Mouse (Mus musculus) CD4-positive, CD25-positive, alpha-beta regulatory T cell, adult 2 months (primary cell): ENCODE measurements around the gene Lrrc75a.

Experiments
- DNase-seq: peaks from one replicate; pipeline ENCODE4 v3.0.0-alpha.2; 2012; ENCODE audit warnings: low read depth, low spot score

The Lrrc75a gene

GRCm38 (mm10) chr11:62598571-62598970, 49.8 kb downstream of the Lrrc75a start:
- DNase-seq = peak; percentile 51

DNA sequence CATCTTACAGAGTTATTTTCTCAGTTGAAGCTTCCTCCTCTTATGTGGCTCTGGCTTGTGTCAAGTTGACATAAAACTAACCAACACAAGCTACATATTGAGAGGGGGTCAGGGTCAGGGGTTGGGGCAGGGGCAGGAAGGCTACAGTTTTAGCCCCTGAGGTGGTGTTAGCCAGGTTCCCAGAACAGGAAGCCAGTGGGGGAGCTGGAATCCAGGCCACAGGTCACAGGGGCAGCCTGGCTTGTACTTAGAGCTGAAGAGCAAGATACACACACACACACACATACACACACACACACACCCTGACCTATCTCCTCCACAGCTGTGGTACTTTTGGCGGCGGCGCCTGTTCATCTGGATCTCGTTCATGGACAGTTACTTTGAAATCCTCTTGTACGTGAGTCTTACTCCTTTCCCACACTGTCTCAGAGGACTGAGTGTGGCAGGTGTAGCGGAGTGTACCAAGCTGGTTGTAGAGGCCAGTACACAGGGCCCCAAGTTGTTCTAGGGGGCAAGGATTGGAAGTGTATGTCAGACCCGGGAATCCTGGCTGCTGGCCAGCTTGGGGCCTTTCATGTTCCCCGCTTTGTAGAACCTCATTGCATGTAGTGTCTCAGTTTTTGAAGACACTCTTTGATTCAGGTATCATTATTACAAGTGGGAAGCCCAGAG, 56.3 kb downstream of the Lrrc75a start:
- no peak for DNase-seq

- DNase-seq = no peak
These were observed 57.3 kb downstream of the Lrrc75a start for GRCm38 (mm10) chr11:62591026-62591425.

GRCm38 (mm10) chr11:62589391-62589790, 58.9 kb downstream of the Lrrc75a start:
- DNase-seq = no peak

DNA sequence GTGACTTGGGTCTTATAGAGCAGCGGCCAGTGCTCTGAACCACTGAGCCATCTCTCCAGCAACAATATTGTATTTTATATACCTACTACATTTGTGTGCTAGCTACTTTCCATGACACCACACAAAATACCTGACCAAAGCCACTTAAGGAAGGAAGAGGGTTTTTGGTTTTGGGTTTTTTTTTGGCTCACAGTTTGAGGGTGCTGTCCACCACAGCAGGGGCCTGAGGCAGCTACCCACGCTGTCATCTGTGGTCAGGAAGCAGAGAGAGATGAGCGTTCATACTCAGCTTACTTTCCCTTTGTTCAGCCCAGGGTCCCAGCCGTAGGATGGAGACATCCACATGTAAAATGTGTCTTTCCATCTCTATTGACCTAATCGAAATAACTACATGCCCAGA, 61.3 kb downstream of the Lrrc75a start:
- no peak for DNase-seq

DNA sequence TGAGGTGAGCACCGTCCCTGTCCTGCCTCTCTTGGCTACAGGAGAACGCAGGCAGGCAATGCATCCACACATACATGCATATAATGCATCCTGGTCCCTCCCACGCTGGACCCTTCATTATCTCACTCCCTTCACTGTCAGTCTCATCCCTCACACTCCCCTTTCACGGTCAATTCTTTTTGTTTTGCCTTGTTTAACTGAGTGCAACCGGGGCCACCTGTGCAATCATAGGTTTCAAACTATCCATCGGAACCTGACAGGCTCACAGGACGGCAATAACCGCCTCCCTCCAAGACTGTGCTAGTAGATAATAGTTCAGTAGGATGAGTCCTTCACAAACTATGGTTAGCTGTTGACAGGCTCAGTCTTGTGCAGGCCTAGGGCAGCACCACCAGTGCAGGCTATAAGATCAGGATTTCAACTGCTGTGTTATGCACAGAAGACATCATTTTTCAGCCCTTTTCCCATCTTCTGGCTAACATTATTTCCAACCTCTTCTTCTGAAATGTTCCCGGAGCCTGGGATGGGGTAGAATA, 63.6 kb downstream of the Lrrc75a start:
- no peak for DNase-seq

GRCm38 (mm10) chr11:62583031-62583430, 65.3 kb downstream of the Lrrc75a start:
- no peak for DNase-seq

DNA sequence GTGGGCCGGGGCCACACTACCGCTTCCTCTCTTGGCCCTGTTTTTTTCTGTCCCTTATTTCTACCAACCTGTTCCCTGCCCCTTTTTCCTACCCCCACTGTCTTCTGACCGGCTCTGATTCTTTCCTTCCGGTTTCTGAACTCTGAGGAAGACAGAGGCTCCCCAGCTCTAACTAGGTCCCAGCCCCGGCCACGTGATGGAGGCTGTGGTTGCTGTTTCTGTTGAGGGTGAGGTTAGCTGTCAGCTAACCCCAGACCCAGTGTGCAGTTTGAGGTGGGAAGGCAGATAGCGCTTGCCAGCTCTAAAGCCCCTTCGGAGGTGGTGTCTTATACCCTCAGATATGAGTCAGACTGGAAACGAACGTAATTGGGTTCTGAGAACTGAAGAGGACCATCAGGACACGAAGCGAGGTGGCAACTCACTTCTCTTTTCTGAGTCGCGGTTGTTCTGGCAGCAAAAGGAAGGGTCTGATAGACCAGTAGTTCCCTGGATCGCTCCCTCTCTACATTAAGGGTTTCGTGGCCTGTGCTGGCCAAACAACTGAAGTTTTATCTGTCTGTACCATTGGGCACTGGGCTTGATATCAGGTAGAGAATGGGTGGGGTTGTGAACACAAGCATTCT, 71.7 kb downstream of the Lrrc75a start:
- DNase-seq = peak; percentile 77

DNA sequence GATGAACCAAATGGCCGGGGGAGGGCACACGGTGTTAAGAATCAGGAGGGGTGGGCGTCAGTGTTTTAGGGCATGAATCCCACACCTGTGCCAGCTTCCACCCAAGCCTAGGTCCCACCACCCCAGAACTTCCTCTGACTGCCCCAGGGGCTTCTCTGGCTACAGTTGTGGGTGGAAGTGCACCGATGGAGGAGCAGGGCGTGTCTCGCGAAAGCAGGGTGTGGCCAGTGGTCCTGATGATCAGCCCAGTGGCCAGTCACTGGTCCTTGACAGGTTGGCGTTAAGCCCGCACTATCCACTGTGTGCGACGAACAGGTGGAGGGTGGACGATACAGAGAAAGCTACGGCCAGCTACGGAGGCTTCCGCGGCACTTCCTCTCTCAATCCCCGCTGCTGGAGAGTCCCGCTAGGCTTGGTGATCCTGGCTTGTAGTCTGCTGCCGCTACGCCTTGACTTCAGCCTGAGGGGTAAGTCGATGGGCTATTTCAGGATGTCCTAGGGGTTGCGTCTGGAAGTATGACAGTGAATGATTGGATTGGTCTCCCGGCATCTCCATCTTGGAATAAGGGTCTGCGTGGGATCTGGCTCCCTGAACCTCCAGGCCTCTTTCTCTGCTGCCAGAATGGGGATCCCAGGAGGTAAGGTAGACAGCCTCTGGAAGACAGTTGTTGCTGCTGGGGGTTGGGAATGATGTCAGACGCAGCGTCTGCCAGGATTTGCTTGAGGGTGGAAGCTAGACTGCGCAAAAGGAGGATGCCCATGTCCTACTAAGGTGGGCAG, 72.5 kb downstream of the Lrrc75a start:
- DNase-seq = peak; percentile 54

DNA sequence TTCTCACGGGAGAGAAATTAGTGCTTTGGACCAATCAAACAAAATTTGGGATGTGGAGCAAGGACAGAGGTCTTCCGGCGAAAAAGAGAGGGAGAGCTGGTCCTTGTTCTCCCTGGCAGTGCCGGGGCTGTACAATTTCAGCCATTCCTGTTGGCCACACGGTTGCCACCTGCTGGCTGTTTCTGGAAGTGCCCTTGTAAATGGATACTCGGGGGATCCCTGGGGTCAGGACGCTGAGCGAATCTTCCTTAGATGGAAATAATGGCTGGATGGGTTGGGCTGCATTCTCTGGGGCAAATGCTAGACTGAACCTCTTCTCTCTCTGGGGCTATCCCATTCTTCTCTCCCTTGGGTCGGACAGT, 73.0 kb downstream of the Lrrc75a start:
- DNase-seq = peak; percentile 89

DNA sequence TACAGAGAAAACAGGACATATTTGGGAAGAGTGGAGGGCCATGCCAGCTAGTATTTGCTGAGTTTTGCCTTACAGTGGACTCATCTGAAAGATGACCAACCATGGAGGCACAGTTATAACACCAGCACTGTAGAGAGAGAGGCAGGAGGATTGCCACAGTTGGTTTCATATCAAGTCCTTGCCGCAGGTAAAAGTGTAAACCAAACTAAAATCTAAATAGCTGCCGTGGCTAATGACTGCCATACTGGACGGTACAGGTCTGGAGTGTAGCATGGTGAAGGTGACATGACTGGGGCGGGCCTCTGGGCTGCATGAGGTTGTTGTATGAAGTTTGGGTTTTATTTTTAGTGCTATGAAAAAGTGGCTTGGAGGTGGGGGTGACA, 73.6 kb downstream of the Lrrc75a start:
- no peak for DNase-seq

GRCm38 (mm10) chr11:62573959-62574702, 74.2 kb downstream of the Lrrc75a start, which contains the start of gene Trpv2:
Trpv2 (plus strand) TSS chr11:62574486.
- peak; percentile 74 for DNase-seq

DNA sequence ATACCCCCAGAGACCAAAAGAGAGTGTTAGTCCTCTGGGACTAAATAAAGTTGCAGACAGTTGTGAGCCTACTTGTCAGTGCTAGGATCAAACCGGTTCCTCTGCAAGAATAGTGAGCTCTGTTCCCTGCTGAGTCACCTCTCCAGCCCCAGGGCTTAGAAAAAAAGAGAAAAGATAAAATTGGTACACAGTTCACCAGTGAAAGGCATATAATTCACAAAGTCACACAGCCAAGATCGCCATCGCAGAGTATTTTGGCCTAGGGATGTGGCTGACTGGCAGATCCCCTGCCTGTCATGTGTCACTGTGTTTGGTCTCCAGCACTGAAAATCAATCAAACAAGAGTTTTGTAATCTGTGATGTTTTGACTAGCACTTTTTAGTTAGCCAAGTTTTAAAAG, 80.0 kb downstream of the Lrrc75a start:
- no peak for DNase-seq

GRCm38 (mm10) chr11:62566211-62566610, 82.1 kb downstream of the Lrrc75a start:
- no peak for DNase-seq

DNA sequence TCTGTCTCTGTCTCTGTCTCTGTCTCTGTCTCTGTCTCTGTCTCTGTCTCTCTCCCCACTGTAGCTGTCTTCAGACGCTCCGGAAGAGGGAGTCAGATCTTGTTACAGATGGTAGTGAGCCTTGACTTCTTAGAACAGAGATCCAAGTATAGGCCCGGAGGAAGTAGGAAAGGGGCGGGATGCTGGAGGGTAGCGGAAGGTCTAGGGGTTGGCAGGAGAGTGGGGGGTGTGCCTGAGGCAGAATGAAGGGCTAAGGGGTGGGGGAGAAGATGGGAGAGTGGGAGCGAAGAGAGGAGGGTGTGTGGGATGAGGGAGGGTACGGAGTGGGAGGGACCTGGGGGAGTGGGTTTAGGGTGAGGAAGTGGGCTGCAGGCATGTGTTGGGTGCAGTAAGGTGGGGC, 82.6 kb downstream of the Lrrc75a start:
- no peak for DNase-seq

DNA sequence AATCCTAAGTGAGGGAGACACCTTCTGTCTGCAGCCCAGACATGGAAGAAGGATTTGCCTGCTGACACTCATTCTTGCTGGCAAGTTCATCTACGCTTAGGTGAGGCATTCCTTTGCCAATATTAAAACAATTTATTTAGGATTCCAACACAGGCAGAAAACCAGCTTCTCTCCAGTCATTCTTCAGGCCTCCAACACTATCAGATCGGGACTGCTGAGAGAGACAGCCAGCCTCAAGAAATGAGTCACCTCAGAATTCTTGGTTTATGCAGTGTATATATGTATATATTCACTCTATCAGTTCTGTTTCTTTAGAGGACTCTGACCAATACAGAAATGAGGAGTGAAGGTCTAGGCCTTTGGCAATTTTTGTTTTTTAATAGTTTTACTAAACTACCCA, 84.7 kb downstream of the Lrrc75a start:
- no peak for DNase-seq

- DNase-seq = no peak
These were observed 87.8 kb downstream of the Lrrc75a start for GRCm38 (mm10) chr11:62560463-62561016.

GRCm38 (mm10) chr11:62558961-62559646, 89.2 kb downstream of the Lrrc75a start:
- peak; percentile 28 for DNase-seq

GRCm38 (mm10) chr11:62558152-62558551, 90.2 kb downstream of the Lrrc75a start:
- DNase-seq = no peak

DNA sequence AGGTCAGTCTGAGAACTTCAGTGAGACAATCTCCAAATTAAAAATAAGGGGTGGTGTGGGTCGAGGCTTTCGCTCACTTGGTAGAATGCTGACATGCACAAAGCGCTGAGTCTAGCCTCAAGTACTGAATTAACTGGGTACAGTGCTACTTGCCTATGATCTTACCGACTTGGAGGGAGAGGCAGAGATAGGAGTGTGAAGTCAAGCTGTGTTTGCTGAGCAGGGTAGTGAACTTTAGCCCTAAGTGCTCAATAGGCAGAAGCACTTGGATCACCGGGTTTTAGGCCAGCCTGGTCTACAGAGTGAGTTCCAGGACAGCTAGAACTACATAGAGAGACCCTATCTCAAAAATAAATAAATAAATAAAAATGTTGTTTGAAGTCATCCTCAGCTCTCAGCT, 91.1 kb downstream of the Lrrc75a start:
- DNase-seq = no peak

DNA sequence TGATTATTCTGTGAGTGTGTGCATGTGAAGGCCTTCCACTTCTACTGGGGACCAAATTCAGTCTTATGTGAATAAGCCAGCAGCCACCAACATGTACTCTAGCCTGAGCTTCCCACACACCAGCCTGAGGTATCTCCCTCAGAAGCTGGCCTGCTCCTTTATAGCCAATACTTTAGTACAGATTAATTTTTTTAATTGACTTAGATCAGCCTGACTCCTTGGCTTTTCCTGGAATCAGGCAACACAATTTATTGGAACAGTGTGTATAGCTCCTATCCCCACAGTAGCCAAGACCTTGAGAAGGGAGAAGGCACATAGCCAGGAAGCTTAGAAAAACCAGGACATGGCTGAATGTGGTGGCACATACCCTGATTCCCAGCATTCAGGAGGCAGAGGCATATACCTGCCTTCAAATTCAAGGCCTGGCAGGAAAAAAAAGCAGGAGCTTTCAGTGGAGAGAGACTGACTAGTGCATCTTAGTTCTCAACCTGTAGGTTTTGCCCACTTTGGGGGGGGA, 92.4 kb downstream of the Lrrc75a start:
- no peak for DNase-seq
